Comparison of ENCODE assay signal across 21 mouse cellular contexts in the genomic region with DNA sequence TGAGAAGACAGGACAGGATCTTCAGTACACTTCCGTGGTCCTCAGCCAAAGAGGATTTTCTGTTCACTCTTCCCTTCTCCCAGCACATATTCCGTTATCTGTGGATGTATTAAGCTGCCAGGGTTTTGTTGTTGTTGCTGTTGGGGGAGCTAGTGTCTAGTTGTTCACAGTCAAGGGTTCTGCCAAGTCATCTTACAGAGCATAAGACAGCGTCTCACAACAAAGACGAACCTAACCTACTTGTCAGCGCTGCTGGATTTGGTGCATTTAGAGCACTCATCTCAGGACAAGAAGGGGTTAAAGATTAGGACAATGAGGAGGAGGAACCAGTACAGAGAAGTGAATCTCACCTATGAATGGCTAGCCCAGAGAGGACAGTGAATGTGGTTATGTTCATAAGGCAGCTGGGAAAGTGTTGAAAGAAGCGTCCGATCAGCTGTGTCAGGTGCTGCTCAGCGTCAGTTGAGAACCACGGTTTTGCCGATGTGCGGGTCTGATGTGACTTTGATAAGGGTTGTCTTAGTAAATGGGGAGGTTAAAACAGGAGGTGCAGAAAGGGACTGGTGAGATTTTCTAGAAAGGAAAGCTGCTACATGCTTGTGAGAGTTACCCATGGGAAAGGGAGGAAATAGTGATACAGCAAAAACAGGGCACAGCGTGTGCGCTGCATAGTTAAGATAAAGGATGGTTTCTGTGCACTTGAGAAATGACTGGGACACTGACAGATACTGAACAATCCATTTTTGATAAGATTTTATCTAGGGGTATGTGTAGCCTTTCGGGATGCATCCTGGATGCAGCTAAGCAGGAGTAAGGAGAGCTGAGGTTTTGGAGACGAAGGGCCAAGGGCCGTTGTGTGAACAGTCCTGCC.
A peak's percentile ranks its signal among the peaks of the same experiment; 100 is the strongest.
DNase-seq lines count a peak whose midpoint lies in the region; ATAC-seq and TF ChIP-seq lines count a peak whose summit lies in the region.
"Had no signal": no experiment of that assay in that cellular context is flagged by ENCODE, and none has a peak within 500 bp of the region (broad histone marks: within the 10 kb centered on the region; RNA-seq: fewer than 3 reads in every experiment).

No protein-coding gene starts in this region.

- H3K27ac ChIP-seq in heart, postnatal 0 days (ENCODE audit: low read depth), result no peak overlapping the region
- H3K27ac ChIP-seq: embryonic facial prominence, embryonic 13.5 days; heart, embryonic 10.5 days; kidney, postnatal 0 days; limb, embryonic 10.5 days had no signal

- peak overlapping the region; percentile 41 for H3K4me2 ChIP-seq in heart, postnatal 0 days (ENCODE audit: low read depth, low read length)
- H3K4me2 ChIP-seq: embryonic facial prominence, embryonic 13.5 days had no signal

- H3K4me1 ChIP-seq in heart, postnatal 0 days (ENCODE audit: control insufficient read depth, insufficient read depth), result no peaks in the 10 kb centered on the region
- H3K4me1 ChIP-seq in megakaryocyte, embryonic 14.5 days, result peaks cover 22% of the 10 kb centered on the region
- H3K4me1 ChIP-seq: embryonic facial prominence, embryonic 13.5 days; limb, embryonic 10.5 days had no signal

- no peak for DNase-seq in heart, postnatal 0 days (ENCODE audit: low spot score)
- no peak for DNase-seq in heart, postnatal 36 days
- DNase-seq in c-Kit-positive CD71-positive TER-119-negative erythroid progenitor cells, embryonic 14.5 days (ENCODE audit: low read depth), result peak; percentile 32
- no peak for DNase-seq in kidney, adult 8-10 months
- DNase-seq in right cerebral cortex, postnatal 14 days, result no peak
- DNase-seq: cerebellum, adult 2 months; lung, adult 2 months; lung, postnatal 4 days; midbrain, embryonic 14.5 days; retina, postnatal 1 day; spleen, adult 18-20 months; thymus, postnatal 25 days had no signal

- H3K36me3 ChIP-seq in heart, postnatal 0 days (replicated peaks; ENCODE audit: control insufficient read depth, insufficient read depth, low read length), result no peaks in the 10 kb centered on the region
- peaks cover 2% of the 10 kb centered on the region for H3K36me3 ChIP-seq in megakaryocyte, embryonic 14.5 days (replicated peaks; ENCODE audit: low read length)
- H3K36me3 ChIP-seq: embryonic facial prominence, embryonic 13.5 days; heart, embryonic 10.5 days; limb, embryonic 10.5 days had no signal

- H3K9me3 ChIP-seq in heart, postnatal 0 days (replicated peaks; ENCODE audit: control insufficient read depth, low read length), result no peaks in the 10 kb centered on the region
- H3K9me3 ChIP-seq in megakaryocyte, embryonic 14.5 days, result no peaks in the 10 kb centered on the region
- H3K9me3 ChIP-seq: embryonic facial prominence, embryonic 13.5 days; heart, embryonic 10.5 days; limb, embryonic 10.5 days had no signal

- no peak for ATAC-seq in heart, postnatal 0 days (ENCODE audit: insufficient read depth, low read depth)
- ATAC-seq in granulocyte monocyte progenitor cell, adult 5-6 weeks (replicated peaks; ENCODE audit: poor library complexity, severe bottlenecking), result peak; percentile 48; the same call in 1 of the 2 replicates
- ATAC-seq: hindbrain, embryonic 16.5 days; intestine, postnatal 0 days had no signal

- intact Hi-C loops in heart, postnatal 36 days (cut with DNase I), result no loop called here

- TF ChIP-seq EP300 in heart, postnatal 0 days (IDR thresholded peaks at IDR 0.05; ENCODE audit: low read depth), result no peak

- no peak for TF ChIP-seq CTCF in heart, postnatal 0 days (IDR thresholded peaks at IDR 0.05; ENCODE audit: low read depth)

- no peaks in the 10 kb centered on the region for H3K27me3 ChIP-seq in heart, postnatal 0 days (ENCODE audit: control insufficient read depth, insufficient read depth, low read length)
- no peaks in the 10 kb centered on the region for H3K27me3 ChIP-seq in megakaryocyte, embryonic 14.5 days (replicated peaks)
- H3K27me3 ChIP-seq: embryonic facial prominence, embryonic 13.5 days had no signal

- WGBS in heart, postnatal 0 days, result 42% methylated on average over 16 of the region's 16 CpGs

- H3K9ac ChIP-seq in heart, postnatal 0 days (replicated peaks; ENCODE audit: low read depth, low read length), result no peak overlapping the region
- H3K9ac ChIP-seq: embryonic facial prominence, embryonic 13.5 days had no signal

- H3K4me3 ChIP-seq in heart, postnatal 0 days (ENCODE audit: low read depth, low read length), result no peak overlapping the region
- peak overlapping the region; percentile 88 for H3K4me3 ChIP-seq in megakaryocyte, embryonic 14.5 days (replicated peaks)
- H3K4me3 ChIP-seq: embryonic facial prominence, embryonic 13.5 days; heart, embryonic 10.5 days; limb, embryonic 10.5 days; myocyte had no signal
